Mouse (Mus musculus) kidney, embryonic 16.5 days (tissue): ENCODE measurements around the gene Pik3r5. TPM values are rescaled to one million over a fixed set of nuclear protein-coding genes. Genes with fewer than 3 reads are reported as not detected.

ENCODE experiments used
- ATAC-seq: fragments of 200-750 bp; cut with Nextera tagmentation; 2 replicates; pipeline ENCODE4 v1.8.0; 2017; ENCODE audit warnings: moderate TSS enrichment; ENCODE audit not compliant: low FRiP score, low TSS enrichment
- H3K27ac ChIP-seq: fragments of 300-500 bp; sonication (generic); 2 replicates; pipeline ENCODE4 v1.5.1; 2014; ENCODE audit warnings: low read length
- H3K27me3 ChIP-seq: fragments of 300-500 bp; sonication (generic); 2 replicates; pipeline ENCODE4 v1.6.1; 2014; ENCODE audit warnings: low read length, control low read depth, mixed read lengths; ENCODE audit not compliant: insufficient read depth
- H3K36me3 ChIP-seq: fragments of 300-500 bp; sonication (generic); 2 replicates; pipeline ENCODE4 v1.6.1; 2014; ENCODE audit warnings: low read length, control low read depth, mixed read lengths; ENCODE audit not compliant: insufficient read depth
- H3K4me1 ChIP-seq: fragments of 300-500 bp; sonication (generic); 2 replicates; pipeline ENCODE4 v1.6.1; 2014; ENCODE audit warnings: low read length, control low read depth, mixed read lengths; ENCODE audit not compliant: insufficient read depth
- H3K4me2 ChIP-seq: fragments of 300-500 bp; sonication (generic); replicated peaks from 2 replicates; pipeline ENCODE4 v1.6.1; 2014; ENCODE audit warnings: low read depth, low read length
- H3K4me3 ChIP-seq: fragments of 300-500 bp; sonication (generic); 2 replicates; pipeline ENCODE4 v1.5.1; 2014; ENCODE audit warnings: mild to moderate bottlenecking, low read length
- H3K9ac ChIP-seq: fragments of 300-500 bp; sonication (generic); replicated peaks from 2 replicates; pipeline ENCODE4 v1.6.1; 2014; ENCODE audit warnings: low read length
- H3K9me3 ChIP-seq: fragments of 300-500 bp; sonication (generic); 2 replicates; pipeline ENCODE4 v1.6.1; 2016; ENCODE audit warnings: low read length, control low read depth
- WGBS: fragments of 180-500 bp; shearing (Covaris S2); extraction: QIAGEN DNeasy Blood & Tissue Kit; methylation state at CpG from one replicate; pipeline ENCODE4 v1.1.7; 2014; 5-methylcytosine and 5-hydroxymethylcytosine counted together
- polyA plus RNA-seq: library from polyadenylated mRNA; unstranded; fragments of >200 nt; fragmentation: Nextera tagmentation; extraction: Ambion mirVana; gene quantifications from 2 replicates; pipeline ENCODE4 v1.2.1, GENCODE M21; 2015

The Pik3r5 gene
- polyA plus RNA-seq, 1 experiment from 2014 or later, result 0.27 TPM

DNA sequence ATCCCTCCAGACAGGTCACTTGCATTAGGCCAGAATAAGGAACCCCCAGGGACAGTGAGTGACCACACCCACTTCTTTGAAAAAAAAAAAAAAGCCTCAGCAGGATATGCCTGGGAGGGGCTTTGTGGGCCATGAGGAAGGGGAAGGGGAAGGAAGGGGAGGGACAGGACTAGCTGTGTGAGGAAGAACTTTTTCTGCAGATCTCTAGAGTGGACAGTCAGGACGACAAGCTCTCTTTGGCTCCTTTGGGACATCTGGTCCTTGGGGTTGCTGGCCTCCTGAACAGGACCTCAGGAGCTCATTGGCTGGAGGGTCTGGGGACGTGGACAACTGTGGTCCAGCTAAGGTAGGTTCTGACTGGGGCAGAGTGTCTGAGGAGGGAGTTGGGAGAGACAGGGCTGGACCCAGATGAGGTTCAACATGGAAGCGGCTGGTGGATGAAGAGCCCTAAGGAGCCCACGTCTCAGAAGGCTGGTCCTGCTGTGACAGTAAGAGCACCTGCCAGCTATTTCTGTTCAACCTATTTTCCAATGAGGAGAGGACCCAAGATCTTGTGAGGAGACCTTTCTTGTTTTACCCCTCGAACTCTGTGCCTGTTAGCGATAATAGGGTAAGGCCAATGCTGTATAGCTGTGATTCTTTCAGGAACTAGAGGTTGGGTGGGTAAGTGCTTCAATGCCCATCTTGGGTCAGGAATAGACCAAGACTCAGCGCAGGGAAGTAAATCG lies 71.1 kb downstream of the Pik3r5 start, which contains the start of gene Pik3r6:
Gene Pik3r6, plus strand, starts transcription at position 118 of the 728 bp plus-strand sequence.
- WGBS, result 83% methylated on average over 8 of the region's 8 CpGs
- Histone ChIP-seq H3K27me3 (no peaks in the 10 kb centered on the region), H3K27ac (peak within 1 kb of the TSS; percentile 7; the same call in 1 of the 2 replicates), H3K36me3 (no peaks in the 10 kb centered on the region), H3K9me3 (no peaks in the 10 kb centered on the region), H3K4me3 (peak within 1 kb of the TSS; percentile 25), H3K9ac (no peak within 1 kb of the TSS), H3K4me1 (peaks cover 7% of the 10 kb centered on the region; the same call in 1 of the 2 replicates), H3K4me2 (peak within 1 kb of the TSS; percentile 43)
- no peak for ATAC-seq

DNA sequence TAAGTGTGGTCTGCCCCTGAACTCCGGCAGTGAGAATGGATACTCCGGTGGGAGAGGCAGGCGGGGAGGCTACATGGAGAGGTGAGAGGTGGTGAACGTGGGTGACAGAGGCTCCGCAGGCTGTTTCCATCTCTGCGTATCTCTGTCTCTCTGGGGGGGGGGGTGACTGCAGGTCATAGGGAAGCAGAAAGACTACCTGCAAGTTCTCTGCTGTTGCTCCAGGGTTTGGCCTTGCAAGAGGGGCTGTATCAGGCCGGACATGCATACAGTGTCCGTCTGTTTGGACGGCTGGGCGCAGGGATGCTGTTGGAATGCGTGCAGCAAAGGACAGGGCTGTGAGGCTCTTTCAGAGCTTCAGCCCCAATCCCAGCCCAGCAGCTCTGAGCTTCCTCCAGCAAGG lies 73.0 kb downstream of the Pik3r5 start:
- no peak overlapping the region for H3K4me3 ChIP-seq
- H3K9me3 ChIP-seq, result no peaks in the 10 kb centered on the region
- peak overlapping the region; percentile 43; the same call in 1 of the 2 replicates for H3K4me2 ChIP-seq
- no peak overlapping the region for H3K9ac ChIP-seq
- H3K4me1 ChIP-seq, result peaks cover 7% of the 10 kb centered on the region; the same call in 1 of the 2 replicates
- no peak for ATAC-seq
- H3K36me3 ChIP-seq, result no peaks in the 10 kb centered on the region
- H3K27me3 ChIP-seq, result no peaks in the 10 kb centered on the region
- 87% methylated on average over 11 of the region's 11 CpGs for WGBS
- H3K27ac ChIP-seq, result no peak overlapping the region

DNA sequence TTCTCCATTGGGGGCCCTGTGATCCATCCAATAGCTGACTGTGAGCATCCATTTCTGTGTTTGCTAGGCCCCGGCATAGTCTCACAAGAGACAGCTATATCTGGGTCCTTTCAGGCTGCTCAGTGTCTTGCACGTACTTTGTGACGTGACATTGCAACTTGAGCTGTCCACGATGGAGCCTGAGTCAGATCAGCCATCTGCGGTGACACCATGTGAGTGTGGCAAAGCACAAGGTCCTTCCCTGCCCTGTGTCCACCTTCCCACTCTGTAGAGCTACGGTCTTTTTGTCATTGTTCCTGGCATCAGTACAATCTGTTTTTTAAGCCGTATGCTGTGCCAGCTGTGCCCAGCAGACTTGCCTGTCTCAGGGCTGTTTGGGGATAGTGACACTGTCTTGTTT lies 75.3 kb downstream of the Pik3r5 start:
- Histone ChIP-seq H3K36me3 (no peaks in the 10 kb centered on the region), H3K4me1 (no peaks in the 10 kb centered on the region), H3K9ac (no peak overlapping the region), H3K4me3 (no peak overlapping the region), H3K27ac (no peak overlapping the region), H3K27me3 (no peaks in the 10 kb centered on the region), H3K4me2 (no peak overlapping the region), H3K9me3 (no peaks in the 10 kb centered on the region)
- 77% methylated on average over 7 of the region's 7 CpGs for WGBS
- no peak for ATAC-seq

DNA sequence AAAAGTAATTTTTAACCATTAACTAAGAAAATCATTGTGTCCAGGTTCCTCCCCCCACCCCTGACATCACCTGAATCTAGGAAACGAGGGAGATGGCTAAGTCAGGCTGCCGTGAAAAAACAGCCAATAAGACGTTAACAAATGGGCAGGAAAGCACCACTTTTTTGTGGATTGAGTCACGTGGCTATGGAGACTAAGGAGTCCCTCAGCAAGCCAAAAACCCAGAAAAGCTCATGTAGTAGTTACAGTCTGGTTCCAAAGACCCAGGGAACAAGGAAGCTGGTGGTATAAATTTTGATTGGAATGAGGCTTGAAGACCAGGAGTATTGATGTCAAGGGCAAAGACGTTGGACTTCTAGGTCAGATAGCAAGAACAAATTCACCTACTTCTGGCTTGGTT lies 76.7 kb downstream of the Pik3r5 start:
- no peaks in the 10 kb centered on the region for H3K27me3 ChIP-seq
- H3K36me3 ChIP-seq, result no peaks in the 10 kb centered on the region
- H3K9ac ChIP-seq, result no peak overlapping the region
- WGBS, result 70% methylated on average over 5 of the region's 5 CpGs
- no peaks in the 10 kb centered on the region for H3K9me3 ChIP-seq
- no peak overlapping the region for H3K4me2 ChIP-seq
- no peaks in the 10 kb centered on the region for H3K4me1 ChIP-seq
- H3K4me3 ChIP-seq, result no peak overlapping the region
- no peak for ATAC-seq
- H3K27ac ChIP-seq, result no peak overlapping the region

DNA sequence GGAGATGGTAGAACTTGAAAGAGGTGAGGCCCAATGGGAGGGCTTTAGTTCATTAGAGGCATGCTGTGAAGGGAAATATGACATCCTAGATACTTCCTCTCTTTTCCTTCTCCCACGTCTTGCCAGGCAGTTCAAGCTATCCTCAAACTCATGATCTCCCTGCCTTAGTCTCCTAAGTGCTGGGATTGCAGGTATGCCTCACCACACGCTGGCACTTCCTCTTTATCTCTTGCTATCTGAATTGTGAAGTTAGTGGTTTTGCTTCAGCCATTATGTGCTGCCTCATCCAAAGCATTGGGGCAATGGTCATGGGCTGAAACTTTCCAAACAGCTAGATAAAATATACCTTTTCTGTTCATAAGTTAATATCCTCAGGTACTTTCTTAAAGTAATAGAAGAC lies 77.3 kb downstream of the Pik3r5 start:
- WGBS, result 76% methylated on average over 2 of the region's 2 CpGs
- no peak overlapping the region for H3K27ac ChIP-seq
- no peaks in the 10 kb centered on the region for H3K27me3 ChIP-seq
- H3K9me3 ChIP-seq, result no peaks in the 10 kb centered on the region
- no peak overlapping the region for H3K4me2 ChIP-seq
- ATAC-seq, result no peak
- no peak overlapping the region for H3K9ac ChIP-seq
- H3K4me3 ChIP-seq, result no peak overlapping the region
- H3K36me3 ChIP-seq, result no peaks in the 10 kb centered on the region
- no peaks in the 10 kb centered on the region for H3K4me1 ChIP-seq

DNA sequence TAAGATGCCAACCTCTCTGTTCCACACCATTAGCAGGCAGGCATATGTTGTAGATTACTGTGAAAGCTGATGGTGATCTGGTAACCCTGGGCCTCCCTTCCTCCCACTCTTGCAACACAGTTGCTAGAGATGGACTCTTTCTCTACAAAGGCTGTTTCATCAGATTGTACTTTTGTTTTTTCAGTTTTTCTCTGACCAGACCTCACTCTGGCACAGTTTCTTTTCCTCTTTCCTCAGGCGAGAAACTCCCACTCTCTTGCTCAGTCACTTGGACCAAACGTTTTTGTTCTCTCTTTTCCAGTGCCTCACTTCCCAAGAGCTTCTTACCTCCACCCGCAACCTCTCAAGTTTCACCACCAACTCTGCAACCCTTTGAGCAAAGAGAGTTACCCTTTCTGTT lies 82.0 kb downstream of the Pik3r5 start:
- no peak overlapping the region for H3K4me3 ChIP-seq
- no peak for ATAC-seq
- no peak overlapping the region for H3K9ac ChIP-seq
- H3K4me2 ChIP-seq, result no peak overlapping the region
- WGBS, result 24% methylated on average over 3 of the region's 3 CpGs
- no peaks in the 10 kb centered on the region for H3K27me3 ChIP-seq
- H3K27ac ChIP-seq, result no peak overlapping the region
- peaks cover under 1% of the 10 kb centered on the region for H3K9me3 ChIP-seq
- H3K36me3 ChIP-seq, result no peaks in the 10 kb centered on the region
- no peaks in the 10 kb centered on the region for H3K4me1 ChIP-seq

DNA sequence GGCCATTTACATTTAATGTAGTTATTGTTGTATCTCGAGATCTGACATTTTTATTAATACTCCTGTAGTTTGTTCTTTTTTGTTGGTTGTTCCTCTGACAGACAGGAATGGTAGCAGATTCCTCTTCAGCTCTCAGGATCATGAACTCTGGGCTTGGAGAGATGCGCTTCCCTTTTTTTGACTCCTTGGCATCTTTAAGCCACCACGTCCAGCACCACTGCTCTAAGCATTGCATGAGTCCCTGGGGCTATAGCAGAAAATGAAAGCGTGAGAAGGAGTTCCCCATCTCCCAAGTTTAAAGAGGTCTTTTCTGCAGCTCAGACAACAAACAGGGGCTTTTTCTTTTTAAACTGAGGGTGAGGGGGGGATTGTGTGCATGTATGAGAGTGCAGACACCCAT lies 87.4 kb downstream of the Pik3r5 start:
- no peaks in the 10 kb centered on the region for H3K27me3 ChIP-seq
- 94% methylated on average over 4 of the region's 4 CpGs for WGBS
- no peaks in the 10 kb centered on the region for H3K36me3 ChIP-seq
- no peak for ATAC-seq
- H3K27ac ChIP-seq, result no peak overlapping the region
- no peaks in the 10 kb centered on the region for H3K4me1 ChIP-seq
- no peak overlapping the region for H3K9ac ChIP-seq
- peaks cover 7% of the 10 kb centered on the region for H3K9me3 ChIP-seq
- no peak overlapping the region for H3K4me3 ChIP-seq
- H3K4me2 ChIP-seq, result no peak overlapping the region

DNA sequence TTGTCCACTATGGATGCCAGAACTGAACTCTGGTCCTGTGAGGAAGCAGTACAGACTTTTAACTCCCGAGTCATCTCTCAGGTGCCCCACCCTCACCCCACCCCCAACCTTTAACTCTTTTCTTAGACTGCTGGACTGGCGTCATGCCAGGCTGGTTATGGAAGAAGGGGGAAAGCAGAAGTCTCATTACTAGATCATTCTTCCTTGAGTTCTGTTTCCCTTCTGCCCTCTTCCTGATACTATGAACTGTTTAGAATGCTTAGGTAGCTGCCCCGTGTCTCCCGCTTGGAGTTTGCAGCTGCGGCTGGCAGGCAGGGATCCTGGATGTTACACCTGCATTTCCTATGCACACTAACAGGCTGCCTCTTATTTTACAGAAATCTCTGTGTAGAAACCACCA lies 87.9 kb downstream of the Pik3r5 start:
- H3K36me3 ChIP-seq, result no peaks in the 10 kb centered on the region
- WGBS, result 95% methylated on average over 5 of the region's 5 CpGs
- no peaks in the 10 kb centered on the region for H3K27me3 ChIP-seq
- no peak for ATAC-seq
- H3K4me3 ChIP-seq, result no peak overlapping the region
- H3K9me3 ChIP-seq, result peaks cover 7% of the 10 kb centered on the region
- H3K4me1 ChIP-seq, result no peaks in the 10 kb centered on the region
- H3K9ac ChIP-seq, result no peak overlapping the region
- no peak overlapping the region for H3K27ac ChIP-seq
- no peak overlapping the region for H3K4me2 ChIP-seq

DNA sequence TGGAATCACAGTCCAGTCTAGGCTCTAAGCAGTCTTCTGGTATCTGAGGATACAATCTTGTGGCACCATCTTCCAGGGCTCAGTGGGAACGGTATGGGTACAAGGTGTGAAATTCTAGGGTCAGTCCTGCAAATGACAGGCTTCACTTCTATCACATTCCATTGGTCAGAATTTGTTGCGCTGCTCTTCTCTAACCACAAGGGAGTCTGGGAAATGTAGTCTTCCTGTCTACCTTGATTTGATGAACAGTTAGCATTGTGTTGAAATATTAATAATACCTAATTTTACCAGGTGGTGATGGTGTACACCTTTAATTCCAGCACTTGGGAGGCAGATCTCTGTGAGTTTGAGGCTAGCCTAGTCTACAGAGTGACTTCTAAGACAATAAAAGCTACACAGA lies 88.5 kb downstream of the Pik3r5 start:
- no peaks in the 10 kb centered on the region for H3K36me3 ChIP-seq
- H3K9me3 ChIP-seq, result peaks cover 7% of the 10 kb centered on the region
- no peak for ATAC-seq
- H3K4me1 ChIP-seq, result no peaks in the 10 kb centered on the region
- H3K4me3 ChIP-seq, result no peak overlapping the region
- H3K9ac ChIP-seq, result no peak overlapping the region
- 83% methylated on average over 2 of the region's 2 CpGs for WGBS
- H3K27me3 ChIP-seq, result no peaks in the 10 kb centered on the region
- H3K4me2 ChIP-seq, result no peak overlapping the region
- H3K27ac ChIP-seq, result no peak overlapping the region

DNA sequence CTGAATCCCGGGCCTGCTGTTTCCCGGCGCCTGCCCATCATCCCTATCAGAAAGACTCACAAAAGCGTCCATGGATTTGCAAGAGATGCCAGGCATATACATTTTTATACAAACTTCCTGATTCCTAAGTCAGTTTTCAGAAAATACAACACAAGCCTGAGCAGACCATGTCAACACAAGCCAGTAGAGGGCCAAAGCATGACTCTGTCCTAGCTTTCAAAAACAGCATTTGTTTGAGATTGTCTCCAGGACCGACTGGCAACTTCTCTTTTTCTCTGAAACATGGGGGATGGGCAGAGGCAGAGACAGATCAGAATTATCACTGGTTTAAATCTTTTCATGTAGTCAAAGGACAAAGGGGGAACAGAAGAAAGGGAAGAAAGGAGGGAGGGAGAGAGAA lies 89.4 kb downstream of the Pik3r5 start:
- no peaks in the 10 kb centered on the region for H3K36me3 ChIP-seq
- H3K9ac ChIP-seq, result no peak overlapping the region
- H3K4me3 ChIP-seq, result no peak overlapping the region
- 87% methylated on average over 5 of the region's 5 CpGs for WGBS
- peaks cover 7% of the 10 kb centered on the region for H3K9me3 ChIP-seq
- H3K27me3 ChIP-seq, result no peaks in the 10 kb centered on the region
- ATAC-seq, result no peak
- H3K27ac ChIP-seq, result no peak overlapping the region
- H3K4me2 ChIP-seq, result no peak overlapping the region
- H3K4me1 ChIP-seq, result no peaks in the 10 kb centered on the region
